Mouse (Mus musculus) brown adipose tissue, adult 24 weeks (tissue): Measurements from ENCODE around the gene Tatdn2. TPM values are rescaled to one million over a fixed set of nuclear protein-coding genes. Genes with fewer than 3 reads are reported as not detected.

Experiments used
- H3K27ac ChIP-seq: fragments of 200-500 bp; replicated peaks from 2 replicates; pipeline ENCODE4 v1.5.1; 2012; ENCODE audit warnings: low read depth, mild to moderate bottlenecking, low read length
- H3K4me1 ChIP-seq: fragments of 200-500 bp; 2 replicates; pipeline ENCODE4 v1.6.1; 2012; ENCODE audit warnings: low read length, mixed read lengths; ENCODE audit not compliant: control insufficient read depth, insufficient read depth, insufficient read length
- H3K4me3 ChIP-seq: fragments of 200-500 bp; 2 replicates; pipeline ENCODE4 v1.5.1; 2012; ENCODE audit warnings: low read depth, mild to moderate bottlenecking, low read length, moderate library complexity; ENCODE audit not compliant: insufficient read depth
- polyA plus RNA-seq: library from polyadenylated mRNA; stranded (reverse); fragments of >200 nt; gene quantifications from 2 replicates; pipeline ENCODE4 v1.2.4, GENCODE M21; 2012; ENCODE audit not compliant: missing spikeins, insufficient read depth, insufficient read length

Tatdn2 gene
- 18.0 and 29.7 TPM in 2 replicates for polyA plus RNA-seq

DNA sequence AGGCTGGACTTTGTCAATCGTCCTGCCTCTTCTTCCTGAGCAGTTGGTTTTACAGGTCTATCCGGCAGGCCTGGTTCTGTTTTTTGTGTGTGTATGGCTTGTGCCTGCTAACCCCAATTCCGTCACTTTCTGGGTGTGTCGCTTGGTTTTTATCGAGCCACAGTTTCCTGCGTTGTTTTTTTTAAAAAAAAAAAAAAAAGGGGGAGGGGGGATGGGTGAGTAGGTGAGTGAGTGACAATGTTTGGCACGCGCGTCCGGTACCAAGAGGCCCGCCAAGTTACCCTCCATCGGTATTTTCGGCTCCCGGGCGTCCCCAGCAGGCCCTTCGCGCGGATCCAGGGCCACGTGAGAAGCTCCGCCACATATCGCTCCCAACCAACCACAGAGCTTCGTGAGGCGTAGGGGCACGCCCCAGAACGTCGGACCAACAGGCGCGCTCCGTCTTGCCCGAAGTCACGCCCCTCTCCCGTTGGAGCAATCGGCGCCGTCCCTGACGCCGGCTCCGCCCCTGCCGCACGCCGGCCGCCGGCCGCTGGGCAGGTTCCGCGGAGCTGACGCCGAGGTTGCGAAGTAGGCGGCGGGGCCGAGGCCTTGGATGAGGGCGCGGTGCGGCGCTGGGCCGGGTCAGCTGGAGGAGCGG lies at the start of gene Tatdn2:
Gene Tatdn2 (plus strand): TSS at position 469 of the 640 bp plus-strand sequence.
- peak within 1 kb of the TSS; percentile 68 for H3K4me3 ChIP-seq
- peaks cover 7% of the 10 kb centered on the region for H3K4me1 ChIP-seq
- peak within 1 kb of the TSS; percentile 99 for H3K27ac ChIP-seq

- Histone ChIP-seq H3K4me1 (peaks cover 50% of the 10 kb centered on the region), H3K4me3 (no peak overlapping the region), H3K27ac (peak overlapping the region; percentile 4; the same call in 1 of the 2 replicates)
Measured at GRCm38 (mm10) chr6:113649346-113650196, 47.3 kb upstream of the Tatdn2 start.

- H3K4me3 ChIP-seq = no peak overlapping the region
- peaks cover 52% of the 10 kb centered on the region for H3K4me1 ChIP-seq
- peak overlapping the region; percentile 61 for H3K27ac ChIP-seq
Measured at GRCm38 (mm10) chr6:113650197-113650640, 46.6 kb upstream of the Tatdn2 start.

GRCm38 (mm10) chr6:113651626-113652025 lies 45.2 kb upstream of the Tatdn2 start:
- H3K4me1 ChIP-seq = peaks cover 48% of the 10 kb centered on the region
- no peak overlapping the region for H3K4me3 ChIP-seq
- peak overlapping the region; percentile 94 for H3K27ac ChIP-seq

DNA sequence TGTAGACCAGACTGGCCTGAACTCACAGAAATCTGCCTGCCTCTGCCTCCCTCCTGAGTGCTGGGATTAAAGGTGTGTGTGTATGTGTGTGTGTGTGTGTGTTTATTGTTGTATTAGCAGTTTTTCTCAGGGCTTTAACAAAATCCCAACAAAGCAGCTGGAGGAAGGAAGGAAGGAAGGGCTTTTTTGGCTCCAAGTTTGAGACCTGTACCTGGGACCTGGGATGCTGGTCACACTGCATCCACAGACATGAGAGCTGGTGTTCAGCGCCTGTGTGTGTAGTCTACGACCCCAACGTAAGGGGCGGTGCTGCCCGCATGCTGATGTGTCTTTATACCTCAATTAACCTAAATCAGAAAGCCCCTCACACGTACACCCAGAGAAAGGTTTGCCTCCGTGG lies 43.3 kb upstream of the Tatdn2 start:
- peaks cover 56% of the 10 kb centered on the region for H3K4me1 ChIP-seq
- no peak overlapping the region for H3K4me3 ChIP-seq
- H3K27ac ChIP-seq = peak overlapping the region; percentile 84

DNA sequence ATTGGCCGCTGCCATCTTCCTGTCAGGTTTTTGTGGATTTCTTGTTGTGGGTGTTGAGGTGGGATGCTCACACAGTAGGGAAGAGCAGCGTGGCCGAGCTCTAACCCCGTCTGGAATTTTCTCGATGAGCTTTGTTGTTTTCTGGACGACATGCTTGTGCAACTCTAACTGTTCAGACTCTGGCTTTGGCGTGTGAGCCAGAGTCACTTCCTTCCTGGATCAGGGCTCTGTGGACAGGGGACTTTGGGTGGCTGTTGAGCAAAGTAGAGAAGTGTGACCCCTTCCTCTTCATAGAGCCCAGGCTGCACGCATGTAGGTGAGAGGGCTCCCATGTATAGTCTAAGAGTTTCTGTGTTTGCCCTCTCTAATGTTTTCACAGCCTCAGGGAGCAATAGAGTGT lies 42.7 kb upstream of the Tatdn2 start:
- H3K4me3 ChIP-seq = no peak overlapping the region
- H3K27ac ChIP-seq = peak overlapping the region; percentile 84

DNA sequence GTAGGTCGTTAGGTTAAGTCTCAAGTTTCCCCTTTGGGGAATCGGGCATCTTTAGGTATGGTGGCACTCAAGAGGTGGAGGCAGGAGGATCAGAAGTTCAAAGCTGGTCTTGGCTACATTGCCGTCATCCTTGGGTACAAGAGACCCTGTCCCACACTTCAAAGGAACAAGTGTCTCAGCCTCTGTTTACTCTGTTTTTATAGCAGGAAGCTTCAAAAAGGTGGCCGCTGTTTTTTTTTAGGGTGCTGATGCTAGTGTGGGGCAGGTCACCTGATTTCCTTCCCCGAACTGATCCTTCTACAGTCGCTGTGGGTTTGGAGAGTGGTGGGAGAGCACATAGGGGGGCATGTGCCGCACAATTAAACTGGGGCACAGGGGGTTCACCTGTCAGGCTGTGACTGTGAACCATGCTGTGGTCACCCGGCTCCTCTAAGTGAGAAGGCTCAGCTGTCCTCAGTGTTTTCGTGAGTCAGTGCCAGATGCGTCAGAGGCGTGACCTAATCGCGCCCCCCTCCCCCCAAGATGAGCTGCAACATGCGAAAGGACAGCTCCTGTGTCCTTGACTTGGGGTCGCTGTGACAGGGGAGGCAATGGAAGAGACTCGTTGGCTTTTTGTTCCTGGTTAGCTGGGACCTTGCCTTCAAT lies 42.0 kb upstream of the Tatdn2 start:
- H3K4me3 ChIP-seq = no peak overlapping the region
- H3K27ac ChIP-seq = peak overlapping the region; percentile 84
- H3K4me1 ChIP-seq = peaks cover 59% of the 10 kb centered on the region

More for the DNA sequence above, 42.7 kb upstream of the Tatdn2 start:
- peaks cover 57% of the 10 kb centered on the region for H3K4me1 ChIP-seq

DNA sequence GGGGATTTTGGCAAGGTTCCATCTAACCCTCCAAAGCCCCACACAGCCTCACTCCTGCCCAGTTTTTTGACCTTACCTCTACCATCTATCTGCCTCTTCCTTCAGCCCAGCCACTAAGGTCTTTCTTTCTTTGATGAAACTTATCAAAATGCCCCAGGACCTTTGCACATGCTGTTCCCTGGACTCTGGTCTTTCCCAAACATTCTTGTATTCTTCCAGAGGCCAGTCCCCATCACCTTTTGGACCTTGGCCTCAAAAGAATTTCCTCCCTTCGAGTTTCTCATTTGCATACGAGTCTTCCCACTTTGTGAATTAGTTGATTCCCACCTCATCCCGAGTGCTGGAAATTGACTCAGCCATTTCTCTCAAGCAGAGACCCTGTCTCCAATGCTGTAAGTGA lies 41.4 kb upstream of the Tatdn2 start:
- Histone ChIP-seq H3K4me1 (peaks cover 57% of the 10 kb centered on the region), H3K27ac (peak overlapping the region; percentile 84), H3K4me3 (no peak overlapping the region)

DNA sequence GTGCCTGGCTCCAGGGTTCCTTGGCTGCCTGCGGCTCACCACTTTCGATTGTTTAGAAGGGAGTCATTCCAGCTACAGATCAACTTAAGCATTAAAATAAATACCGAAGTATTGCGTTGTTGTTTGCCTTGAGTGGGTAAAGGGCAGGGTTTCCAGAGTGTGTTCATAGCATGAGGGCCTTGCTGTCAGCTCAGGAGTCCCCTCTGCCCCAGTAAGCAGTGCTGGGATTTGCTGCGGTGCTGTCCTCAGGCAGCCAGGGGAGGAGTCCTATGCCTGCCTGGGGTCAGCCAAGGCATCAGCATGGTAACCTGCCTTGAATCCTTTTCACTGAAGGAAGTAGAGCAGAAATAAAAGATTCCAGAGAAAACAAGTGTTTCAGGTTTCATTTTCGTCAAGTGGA lies 40.0 kb upstream of the Tatdn2 start:
- no peak overlapping the region for H3K4me3 ChIP-seq
- H3K27ac ChIP-seq = peak overlapping the region; percentile 91
- peaks cover 58% of the 10 kb centered on the region for H3K4me1 ChIP-seq

- H3K4me1 ChIP-seq = peaks cover 65% of the 10 kb centered on the region
Measured at GRCm38 (mm10) chr6:113658226-113658625, 38.6 kb upstream of the Tatdn2 start.

DNA sequence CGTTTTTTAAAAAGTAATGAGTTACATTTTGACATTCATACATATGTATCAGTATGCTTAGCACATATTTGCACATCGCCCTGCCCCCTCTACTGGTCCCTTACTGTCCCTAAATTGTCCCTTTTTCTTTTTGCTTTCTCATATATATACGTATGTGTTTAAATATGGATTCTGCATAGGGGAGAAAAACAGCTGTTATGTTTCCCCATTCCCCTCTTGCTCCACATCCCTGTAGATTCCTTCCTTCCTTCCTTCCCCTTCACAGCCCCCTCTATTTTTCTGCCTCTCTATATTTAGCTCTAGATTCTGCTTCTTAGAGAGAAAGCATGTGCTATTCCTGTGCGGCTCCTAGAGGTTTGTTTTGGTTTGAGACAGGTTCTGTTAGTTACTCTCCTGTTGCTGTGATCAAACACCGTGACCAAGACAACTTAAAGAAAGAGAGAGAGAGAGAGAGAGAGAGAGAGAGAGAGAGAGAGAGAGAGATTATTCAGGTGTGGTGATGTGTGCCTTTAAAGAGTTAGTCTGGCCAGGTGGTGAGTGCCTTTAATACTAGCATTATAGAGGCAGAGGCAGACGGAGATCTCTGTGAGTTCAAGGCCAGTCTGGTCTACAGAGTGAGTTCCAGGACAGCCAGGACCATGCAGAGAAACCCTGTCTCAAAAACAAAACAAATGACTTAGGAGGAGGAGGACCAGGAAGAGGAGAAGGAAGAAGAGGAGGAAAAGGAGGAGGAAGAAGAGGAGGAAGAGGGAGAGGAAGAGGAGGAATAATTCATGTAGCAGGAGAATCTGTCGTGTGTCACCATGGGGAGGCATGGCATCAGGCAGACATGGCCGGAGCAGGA lies 37.0 kb upstream of the Tatdn2 start:
- Histone ChIP-seq H3K4me3 (no peak overlapping the region), H3K4me1 (peaks cover 53% of the 10 kb centered on the region), H3K27ac (peak overlapping the region; percentile 91)

More at GRCm38 (mm10) chr6:113658226-113658625, 38.6 kb upstream of the Tatdn2 start:
- Histone ChIP-seq H3K4me3 (no peak overlapping the region), H3K27ac (peak overlapping the region; percentile 91)

- Histone ChIP-seq H3K4me3 (no peak overlapping the region), H3K27ac (peak overlapping the region; percentile 91), H3K4me1 (peaks cover 56% of the 10 kb centered on the region)
Measured at GRCm38 (mm10) chr6:113660492-113661352, 36.1 kb upstream of the Tatdn2 start.

DNA sequence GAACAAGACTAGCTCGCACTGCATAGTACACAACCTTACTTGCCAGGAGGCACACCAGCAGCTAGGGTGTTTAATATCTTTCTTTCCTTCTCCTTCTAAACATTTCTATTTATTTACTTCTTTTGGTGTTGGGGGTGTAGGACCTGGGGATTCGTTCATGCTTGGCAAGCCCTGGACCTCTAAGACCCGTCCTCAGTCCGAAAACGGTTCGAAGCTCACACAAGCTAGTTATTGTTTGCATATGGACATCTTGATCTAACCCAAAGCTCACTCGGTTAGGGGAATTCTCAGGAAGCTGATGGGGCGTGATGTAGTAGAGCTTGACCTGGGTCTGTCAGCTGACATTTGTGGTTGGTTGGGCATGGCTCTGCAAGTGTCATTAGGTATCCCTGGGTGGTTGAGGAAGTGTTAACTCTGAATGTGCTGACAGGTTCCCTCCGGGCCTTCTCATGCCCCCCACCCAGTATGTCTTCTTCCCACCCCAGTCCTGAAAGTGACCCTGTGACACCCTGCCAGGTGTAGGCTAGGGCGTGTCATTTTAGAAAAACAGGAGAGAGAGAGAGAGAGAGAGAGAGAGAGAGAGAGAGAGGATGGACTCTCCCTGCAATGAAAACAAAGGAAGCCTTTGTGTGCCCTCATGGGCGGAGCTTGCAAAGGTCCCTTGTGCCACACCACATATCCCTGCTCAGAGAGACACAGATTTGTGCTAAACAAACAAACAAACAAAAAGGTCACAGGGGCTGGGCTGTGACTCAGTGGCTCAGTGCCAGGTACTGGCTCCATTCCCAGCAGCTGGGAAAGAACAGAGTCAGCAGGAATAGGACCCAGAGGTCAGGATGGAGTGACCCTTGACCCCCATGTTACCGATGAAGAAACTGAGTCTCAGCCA lies 35.3 kb upstream of the Tatdn2 start:
- H3K27ac ChIP-seq = peak overlapping the region; percentile 91
- no peak overlapping the region for H3K4me3 ChIP-seq
- H3K4me1 ChIP-seq = peaks cover 55% of the 10 kb centered on the region
